Mouse (Mus musculus) forelimb bud, embryonic 11.5 days (tissue): Measurements from ENCODE around the gene Kcnn3.
A peak's percentile ranks its signal among the peaks of the same experiment; 100 is the strongest.

Source experiments
- DNase-seq: peaks from one replicate; pipeline ENCODE4 v3.0.0-alpha.2; 2012; ENCODE audit warnings: low read depth, low spot score

Gene Kcnn3

GRCm38 (mm10) chr3:89519894-89520293 lies at the start of gene Kcnn3:
Gene Kcnn3, plus strand, starts transcription at chr3:89520164.
- peak; percentile 88 for DNase-seq

GRCm38 (mm10) chr3:89472280-89472679 lies 47.7 kb upstream of the Kcnn3 start:
- DNase-seq: no peak

- DNase-seq: no peak
Measured at GRCm38 (mm10) chr3:89473838-89474237, 46.1 kb upstream of the Kcnn3 start.

GRCm38 (mm10) chr3:89479055-89479454 lies 40.9 kb upstream of the Kcnn3 start:
- no peak for DNase-seq

GRCm38 (mm10) chr3:89481488-89481887 lies 38.5 kb upstream of the Kcnn3 start:
- peak; percentile 38 for DNase-seq

- DNase-seq: no peak
Measured at GRCm38 (mm10) chr3:89482249-89482648, 37.7 kb upstream of the Kcnn3 start.

- DNase-seq: peak; percentile 73
Measured at GRCm38 (mm10) chr3:89484766-89485524, 35.0 kb upstream of the Kcnn3 start.

GRCm38 (mm10) chr3:89486111-89486510 lies 33.9 kb upstream of the Kcnn3 start:
- DNase-seq: no peak

- no peak for DNase-seq
Measured at GRCm38 (mm10) chr3:89486916-89487702, 32.9 kb upstream of the Kcnn3 start.

GRCm38 (mm10) chr3:89490790-89491189 lies 29.2 kb upstream of the Kcnn3 start:
- DNase-seq: no peak

GRCm38 (mm10) chr3:89491559-89491958 lies 28.4 kb upstream of the Kcnn3 start:
- DNase-seq: no peak

GRCm38 (mm10) chr3:89492701-89493151 lies 27.2 kb upstream of the Kcnn3 start:
- DNase-seq: peak; percentile 43

- DNase-seq: no peak
Measured at GRCm38 (mm10) chr3:89494630-89495029, 25.3 kb upstream of the Kcnn3 start.

- no peak for DNase-seq
Measured at GRCm38 (mm10) chr3:89496366-89496765, 23.6 kb upstream of the Kcnn3 start.

- DNase-seq: no peak
Measured at GRCm38 (mm10) chr3:89499696-89500095, 20.3 kb upstream of the Kcnn3 start.

GRCm38 (mm10) chr3:89501486-89501885 lies 18.5 kb upstream of the Kcnn3 start:
- no peak for DNase-seq

- no peak for DNase-seq
Measured at GRCm38 (mm10) chr3:89502551-89502950, 17.4 kb upstream of the Kcnn3 start.

GRCm38 (mm10) chr3:89508041-89508440 lies 11.9 kb upstream of the Kcnn3 start:
- no peak for DNase-seq

GRCm38 (mm10) chr3:89510979-89511378 lies 9.0 kb upstream of the Kcnn3 start:
- peak; percentile 48 for DNase-seq

- DNase-seq: no peak
Measured at GRCm38 (mm10) chr3:89511400-89511799, 8.6 kb upstream of the Kcnn3 start.

GRCm38 (mm10) chr3:89512225-89512624 lies 7.7 kb upstream of the Kcnn3 start:
- DNase-seq: peak; percentile 30

- DNase-seq: no peak
Measured at GRCm38 (mm10) chr3:89515444-89515843, 4.5 kb upstream of the Kcnn3 start.

- DNase-seq: no peak
Measured at GRCm38 (mm10) chr3:89516321-89516720, 3.6 kb upstream of the Kcnn3 start.
